Mouse (Mus musculus) E14TG2a.4 (cell line): Measurements from ENCODE around the gene Arid3b.
"Not testable (repeated sequence)": the region's sequence is repeated elsewhere in the genome, so short reads cannot be mapped to it uniquely, and the experiment has no call there.

Experiments used
- H3K27me3 ChIP-seq: 2 replicates; pipeline ENCODE4 v1.6.1; 2014; ENCODE audit warnings: low read length, control low read depth; ENCODE audit not compliant: insufficient read depth
- H3K36me3 ChIP-seq: 2 replicates; pipeline ENCODE4 v1.6.1; 2014; ENCODE audit warnings: low read length, control low read depth; ENCODE audit not compliant: insufficient read depth
- H3K4me1 ChIP-seq: replicated peaks from 2 replicates; pipeline ENCODE4 v1.6.1; 2014; ENCODE audit warnings: low read depth, low read length, control low read depth
- H3K4me3 ChIP-seq: replicated peaks from 2 replicates; pipeline ENCODE4 v1.5.1; 2014; ENCODE audit warnings: mild to moderate bottlenecking, low read length
- H3K9me3 ChIP-seq: 2 replicates; pipeline ENCODE4 v1.6.1; 2014; ENCODE audit warnings: low read length, control low read depth
- CTCF ChIP-seq: conservative IDR thresholded peaks from 2 replicates; pipeline ENCODE4 v1.5.1; 2014; ENCODE audit warnings: low read length
- NANOG ChIP-seq: IDR thresholded peaks from 2 replicates; pipeline ENCODE4 v1.6.1; 2014; ENCODE audit warnings: borderline replicate concordance, low read length, mixed read lengths
- POU5F1 ChIP-seq: IDR thresholded peaks from 2 replicates; pipeline ENCODE4 v1.6.1; 2014; ENCODE audit warnings: low read length, borderline replicate concordance

The Arid3b gene

GRCm38 (mm10) chr9:57836581-57837170, at the start of gene Arid3b:
Arid3b (minus strand) TSS chr9:57836793.
- TF ChIP-seq NANOG (no peak), CTCF (no peak), POU5F1 (no peak)
- Histone ChIP-seq H3K9me3 (peaks cover 11% of the 10 kb centered on the region), H3K4me3 (peak within 1 kb of the TSS; percentile 94), H3K36me3 (peaks cover 23% of the 10 kb centered on the region), H3K4me1 (peaks cover 50% of the 10 kb centered on the region), H3K27me3 (no peaks in the 10 kb centered on the region)

GRCm38 (mm10) chr9:57883413-57883812, 46.8 kb upstream of the Arid3b start:
- no peak overlapping the region for H3K4me3 ChIP-seq
- no peaks in the 10 kb centered on the region for H3K36me3 ChIP-seq
- H3K27me3 ChIP-seq: no peaks in the 10 kb centered on the region
- H3K4me1 ChIP-seq: peaks cover 17% of the 10 kb centered on the region
- H3K9me3 ChIP-seq: no peaks in the 10 kb centered on the region
- TF ChIP-seq POU5F1 (no peak), NANOG (peak; percentile 87)

GRCm38 (mm10) chr9:57881781-57882180, 45.2 kb upstream of the Arid3b start:
- H3K4me1 ChIP-seq: peaks cover 17% of the 10 kb centered on the region
- not testable (repeated sequence) for H3K9me3 ChIP-seq, H3K27me3 ChIP-seq, H3K36me3 ChIP-seq, H3K4me3 ChIP-seq

- H3K36me3 ChIP-seq: no peaks in the 10 kb centered on the region
- TF ChIP-seq POU5F1 (no peak), CTCF (no peak), NANOG (no peak)
- H3K27me3 ChIP-seq: no peaks in the 10 kb centered on the region
- H3K4me1 ChIP-seq: peaks cover 17% of the 10 kb centered on the region
- H3K9me3 ChIP-seq: no peaks in the 10 kb centered on the region
- no peak overlapping the region for H3K4me3 ChIP-seq
These were observed 43.7 kb upstream of the Arid3b start for GRCm38 (mm10) chr9:57880278-57880677.

- H3K36me3 ChIP-seq: no peaks in the 10 kb centered on the region
- H3K4me1 ChIP-seq: peaks cover 17% of the 10 kb centered on the region
- H3K4me3 ChIP-seq: no peak overlapping the region
- TF ChIP-seq CTCF (no peak), NANOG (no peak), POU5F1 (no peak)
- no peaks in the 10 kb centered on the region for H3K27me3 ChIP-seq
- H3K9me3 ChIP-seq: no peaks in the 10 kb centered on the region
These were observed 42.6 kb upstream of the Arid3b start for GRCm38 (mm10) chr9:57879213-57879612.

GRCm38 (mm10) chr9:57874994-57875393, 38.4 kb upstream of the Arid3b start:
- TF ChIP-seq CTCF (no peak), POU5F1 (no peak), NANOG (no peak)
- no peak overlapping the region for H3K4me3 ChIP-seq

GRCm38 (mm10) chr9:57874134-57874533, 37.5 kb upstream of the Arid3b start:
- H3K27me3 ChIP-seq: no peaks in the 10 kb centered on the region
- H3K36me3 ChIP-seq: no peaks in the 10 kb centered on the region
- H3K4me3 ChIP-seq: no peak overlapping the region
- no peaks in the 10 kb centered on the region for H3K9me3 ChIP-seq
- H3K4me1 ChIP-seq: peaks cover 9% of the 10 kb centered on the region
- TF ChIP-seq POU5F1 (no peak), NANOG (no peak), CTCF (no peak)

More at GRCm38 (mm10) chr9:57874994-57875393, 38.4 kb upstream of the Arid3b start:
- H3K36me3 ChIP-seq: no peaks in the 10 kb centered on the region
- peaks cover 9% of the 10 kb centered on the region for H3K4me1 ChIP-seq
- H3K9me3 ChIP-seq: no peaks in the 10 kb centered on the region
- no peaks in the 10 kb centered on the region for H3K27me3 ChIP-seq

GRCm38 (mm10) chr9:57870273-57870816, 33.8 kb upstream of the Arid3b start:
- Histone ChIP-seq H3K9me3 (no peaks in the 10 kb centered on the region), H3K4me3 (no peak overlapping the region), H3K4me1 (peaks cover 9% of the 10 kb centered on the region), H3K36me3 (no peaks in the 10 kb centered on the region), H3K27me3 (no peaks in the 10 kb centered on the region)
- TF ChIP-seq CTCF (no peak), POU5F1 (no peak), NANOG (no peak)

- no peaks in the 10 kb centered on the region for H3K27me3 ChIP-seq
- no peaks in the 10 kb centered on the region for H3K9me3 ChIP-seq
- TF ChIP-seq CTCF (no peak), POU5F1 (no peak), NANOG (no peak)
- peaks cover 9% of the 10 kb centered on the region for H3K4me1 ChIP-seq
- no peaks in the 10 kb centered on the region for H3K36me3 ChIP-seq
- no peak overlapping the region for H3K4me3 ChIP-seq
These were observed 32.2 kb upstream of the Arid3b start for GRCm38 (mm10) chr9:57868767-57869166.
